Mouse (Mus musculus): ENCODE measurements around the gene Kdm2b. TPM values are rescaled to one million over a fixed set of nuclear protein-coding genes. Genes with fewer than 3 reads are reported as not detected.

The Kdm2b gene
- total and polyA plus RNA-seq, 2 experiments from 2014 or later: 78.6 to 110 TPM

DNA sequence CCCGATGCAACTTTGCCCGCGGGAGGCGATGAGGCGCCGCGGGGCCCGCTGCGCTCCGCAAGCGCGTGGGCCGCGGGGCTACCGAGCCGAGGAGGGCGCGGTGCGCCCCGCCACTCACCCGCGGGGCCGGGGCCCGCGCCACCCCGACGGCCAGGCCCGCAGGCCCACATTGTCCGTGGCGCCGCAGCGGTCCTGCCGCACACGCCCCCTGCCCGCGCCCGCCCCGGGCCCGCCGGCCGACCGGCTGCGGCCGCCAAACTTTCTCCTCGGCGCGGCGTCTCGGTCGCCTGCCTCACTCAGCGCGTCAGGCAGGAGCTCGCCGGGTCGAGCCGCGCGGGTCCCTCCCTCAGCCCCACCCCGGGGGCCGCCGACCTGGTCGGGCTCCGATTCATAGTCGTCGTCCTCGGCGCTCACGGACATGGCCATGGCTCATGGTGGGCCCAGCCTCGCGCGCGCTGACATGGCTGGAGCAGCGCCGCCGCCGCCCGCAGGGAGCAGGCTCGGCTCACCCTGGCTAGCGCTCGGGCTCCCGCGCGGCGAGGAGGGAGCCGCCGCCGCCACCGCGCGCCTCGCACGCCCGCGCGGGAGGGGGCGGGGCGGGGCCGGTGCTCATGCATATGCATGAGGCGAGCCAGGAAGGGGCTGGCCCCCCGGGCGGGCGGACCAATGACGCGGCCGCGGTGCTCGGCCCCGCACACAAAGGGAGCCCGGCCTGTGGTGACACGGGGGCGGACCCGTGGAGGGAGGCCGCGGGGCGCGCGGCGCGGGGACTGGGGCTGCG is 89.7 kb downstream of the Kdm2b start:
- Histone ChIP-seq H3K4me2 (ENCODE audit: low read depth, low read length, poor library complexity, severe bottlenecking) (peak overlapping the region; percentile 71), H3K27ac (ENCODE audit: low read depth, low read length) (peak overlapping the region; percentile 96), H3K36me3 (ENCODE audit: insufficient read depth, low read length) (no peaks in the 10 kb centered on the region), H3K27me3 (ENCODE audit: insufficient read depth, low read length) (no peaks in the 10 kb centered on the region), H3K4me3 (ENCODE audit: low read depth, low read length) (peak overlapping the region; percentile 87), H3K9ac (replicated peaks; ENCODE audit: low read length, poor library complexity, severe bottlenecking) (peak overlapping the region; percentile 88), H3K9me3 (ENCODE audit: low read length) (no peaks in the 10 kb centered on the region), H3K4me1 (ENCODE audit: insufficient read depth, low read length) (peaks cover 7% of the 10 kb centered on the region; the same call in 1 of the 2 replicates)
- TF ChIP-seq CTCF (IDR thresholded peaks at IDR 0.05): peak; percentile 29; the same call in 1 of the 2 replicates
- DNase-seq (ENCODE audit: low spot score) (peak; percentile 95), ATAC-seq (ENCODE audit: low FRiP score) (peak; percentile 96)
- WGBS: under 1% methylated on average over 36 of the region's 120 CpGs

DNA sequence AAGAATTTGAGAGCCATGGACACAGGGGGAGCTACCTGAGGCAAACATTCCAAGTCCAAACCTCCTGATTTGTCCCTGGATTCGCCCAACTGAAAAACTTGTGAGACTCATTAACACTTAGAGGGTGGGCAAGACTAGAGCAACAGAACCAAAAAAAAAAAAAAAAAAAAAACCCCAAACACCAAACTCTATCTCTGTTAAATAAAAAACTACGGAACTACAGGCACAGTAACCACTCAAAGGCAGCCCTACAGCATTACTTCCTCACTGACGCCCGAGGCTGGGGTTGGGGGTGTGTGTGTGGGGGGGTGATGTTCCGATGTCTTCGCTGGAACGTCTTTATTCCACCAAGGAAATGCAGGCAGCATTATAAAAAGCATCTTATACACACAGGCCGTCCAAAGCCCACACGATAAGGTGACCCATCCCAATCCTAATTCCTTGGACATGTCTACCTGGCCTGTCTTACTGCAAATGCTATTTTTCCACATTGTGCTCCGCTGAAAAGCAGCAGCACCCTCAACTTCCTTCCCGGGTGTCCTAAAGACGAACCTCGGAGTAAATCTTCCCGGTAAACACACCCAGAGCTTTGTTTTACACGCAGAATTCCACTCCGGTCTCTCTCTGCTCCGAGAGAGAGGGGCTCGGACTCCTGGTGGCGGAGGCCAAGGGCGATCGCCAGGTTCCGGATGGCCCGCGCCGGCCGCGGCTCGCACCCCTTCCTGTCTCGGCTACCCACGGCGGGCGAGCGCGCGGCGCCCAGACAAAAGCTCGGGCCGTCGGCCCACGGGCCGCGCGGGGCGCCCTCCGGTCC is 90.5 kb downstream of the Kdm2b start:
- no peak for TF ChIP-seq CTCF (IDR thresholded peaks at IDR 0.05)
- Histone ChIP-seq H3K27ac (ENCODE audit: low read depth, low read length) (peak overlapping the region; percentile 96), H3K9me3 (ENCODE audit: low read length) (no peaks in the 10 kb centered on the region), H3K4me3 (ENCODE audit: low read depth, low read length) (peak overlapping the region; percentile 87), H3K9ac (replicated peaks; ENCODE audit: low read length, poor library complexity, severe bottlenecking) (peak overlapping the region; percentile 88), H3K4me2 (ENCODE audit: low read depth, low read length, poor library complexity, severe bottlenecking) (peak overlapping the region; percentile 71), H3K4me1 (ENCODE audit: insufficient read depth, low read length) (peaks cover 7% of the 10 kb centered on the region; the same call in 1 of the 2 replicates), H3K36me3 (ENCODE audit: insufficient read depth, low read length) (no peaks in the 10 kb centered on the region), H3K27me3 (ENCODE audit: insufficient read depth, low read length) (no peaks in the 10 kb centered on the region)
- DNase-seq (ENCODE audit: low spot score) (peak; percentile 9), ATAC-seq (ENCODE audit: low FRiP score) (no peak)
- WGBS: 2% methylated on average over 43 of the region's 45 CpGs

DNA sequence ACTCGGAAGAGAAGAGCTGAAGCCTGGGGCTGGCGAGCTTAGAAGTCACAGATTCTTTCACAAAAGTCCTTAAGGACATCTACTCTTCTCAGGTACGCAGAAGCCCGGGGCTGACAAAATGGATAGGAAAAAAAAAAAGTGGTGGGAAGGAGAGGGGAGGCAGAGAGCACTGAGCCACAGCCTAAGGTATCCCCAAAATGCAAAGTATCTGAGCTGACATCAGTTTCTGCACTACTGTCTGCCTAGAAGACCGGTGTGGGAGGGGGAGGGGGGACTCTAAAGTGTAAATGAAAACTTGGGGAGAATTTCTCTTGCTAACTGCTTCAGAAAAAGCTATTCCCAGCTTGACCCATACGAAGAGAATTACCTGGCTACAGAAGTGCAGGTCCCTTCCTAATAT is 91.5 kb downstream of the Kdm2b start:
- Histone ChIP-seq H3K9ac (replicated peaks; ENCODE audit: low read length, poor library complexity, severe bottlenecking) (no peak overlapping the region), H3K4me2 (ENCODE audit: low read depth, low read length, poor library complexity, severe bottlenecking) (peak overlapping the region; percentile 71), H3K36me3 (ENCODE audit: insufficient read depth, low read length) (no peaks in the 10 kb centered on the region), H3K4me3 (ENCODE audit: low read depth, low read length) (peak overlapping the region; percentile 87; the same call in 1 of the 2 replicates), H3K27ac (ENCODE audit: low read depth, low read length) (no peak overlapping the region), H3K4me1 (ENCODE audit: insufficient read depth, low read length) (peaks cover 7% of the 10 kb centered on the region; the same call in 1 of the 2 replicates), H3K9me3 (ENCODE audit: low read length) (no peaks in the 10 kb centered on the region), H3K27me3 (ENCODE audit: insufficient read depth, low read length) (no peaks in the 10 kb centered on the region)
- no peak for TF ChIP-seq CTCF (IDR thresholded peaks at IDR 0.05)
- WGBS: 85% methylated on average over 6 of the region's 6 CpGs
- ATAC-seq (ENCODE audit: low FRiP score): no peak
- no peak for DNase-seq (ENCODE audit: low spot score)

DNA sequence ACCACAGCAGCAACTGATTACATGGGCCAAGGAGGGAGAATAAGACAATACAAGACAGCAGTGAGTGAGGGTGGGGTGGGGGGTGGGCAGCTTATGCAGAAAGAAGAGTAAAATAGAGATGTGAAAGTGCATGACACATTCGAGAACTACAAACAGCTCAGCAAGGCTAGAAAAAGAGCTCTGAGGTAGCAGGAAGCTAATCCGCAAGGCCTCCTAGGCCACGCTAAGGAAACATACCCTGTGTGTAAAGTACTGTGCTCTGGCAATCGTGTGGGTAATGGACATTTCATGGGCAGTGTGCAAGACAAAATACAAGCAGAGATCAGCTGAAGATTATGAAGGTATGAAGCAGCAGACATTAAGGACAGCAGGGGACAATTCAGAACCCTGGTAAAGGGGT is 94.8 kb downstream of the Kdm2b start:
- Histone ChIP-seq H3K27ac (ENCODE audit: low read depth, low read length) (no peak overlapping the region), H3K4me1 (ENCODE audit: insufficient read depth, low read length) (peaks cover 7% of the 10 kb centered on the region; the same call in 1 of the 2 replicates), H3K36me3 (ENCODE audit: insufficient read depth, low read length) (no peaks in the 10 kb centered on the region), H3K27me3 (ENCODE audit: insufficient read depth, low read length) (no peaks in the 10 kb centered on the region), H3K4me3 (ENCODE audit: low read depth, low read length) (no peak overlapping the region), H3K9ac (replicated peaks; ENCODE audit: low read length, poor library complexity, severe bottlenecking) (no peak overlapping the region), H3K4me2 (ENCODE audit: low read depth, low read length, poor library complexity, severe bottlenecking) (no peak overlapping the region), H3K9me3 (ENCODE audit: low read length) (no peaks in the 10 kb centered on the region)
- 52% methylated on average over 4 of the region's 4 CpGs for WGBS
- no peak for TF ChIP-seq CTCF (IDR thresholded peaks at IDR 0.05)
- ATAC-seq (ENCODE audit: low FRiP score) (no peak), DNase-seq (ENCODE audit: low spot score) (no peak)

DNA sequence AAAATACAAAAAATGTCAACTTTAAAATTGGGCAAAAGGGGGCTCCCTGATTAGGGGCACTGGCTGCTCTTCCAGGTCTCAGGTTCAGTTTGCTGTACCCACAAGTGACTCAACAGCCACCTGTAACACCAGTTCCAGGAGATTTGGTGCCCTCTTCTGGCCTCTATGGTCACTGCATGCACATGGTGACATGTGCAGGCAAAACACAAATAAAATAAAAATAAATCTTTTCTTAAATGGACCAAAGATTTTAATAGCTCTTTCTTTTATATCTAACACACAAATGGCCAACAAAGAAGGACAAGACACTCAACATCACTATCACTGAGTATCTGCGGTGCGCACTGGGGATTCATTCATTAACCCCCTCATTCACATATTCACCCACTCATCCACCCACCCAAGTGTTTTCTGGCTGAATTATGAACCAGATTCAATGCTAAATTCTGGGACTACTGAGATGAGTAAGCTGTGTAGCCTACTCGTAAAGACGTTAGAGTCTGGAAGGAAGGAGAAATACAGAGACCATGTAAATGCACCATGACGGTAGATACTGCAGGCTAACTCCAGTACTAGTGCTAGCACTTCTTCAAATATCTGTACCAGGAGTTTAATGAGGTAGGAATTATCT is 95.5 kb downstream of the Kdm2b start:
- ATAC-seq (ENCODE audit: low FRiP score): no peak
- WGBS: 88% methylated on average over 5 of the region's 5 CpGs
- H3K27me3 ChIP-seq (ENCODE audit: insufficient read depth, low read length): no peaks in the 10 kb centered on the region

More for the DNA sequence above, 95.5 kb downstream of the Kdm2b start:
- DNase-seq (ENCODE audit: low spot score): peak; percentile 57
- no peak overlapping the region for H3K4me2 ChIP-seq (ENCODE audit: low read depth, low read length, poor library complexity, severe bottlenecking)
- no peak overlapping the region for H3K9ac ChIP-seq (replicated peaks; ENCODE audit: low read length, poor library complexity, severe bottlenecking)
- no peaks in the 10 kb centered on the region for H3K9me3 ChIP-seq (ENCODE audit: low read length)
- H3K27ac ChIP-seq (ENCODE audit: low read depth, low read length): no peak overlapping the region
- no peaks in the 10 kb centered on the region for H3K36me3 ChIP-seq (ENCODE audit: insufficient read depth, low read length)
- peaks cover 7% of the 10 kb centered on the region; the same call in 1 of the 2 replicates for H3K4me1 ChIP-seq (ENCODE audit: insufficient read depth, low read length)
- H3K4me3 ChIP-seq (ENCODE audit: low read depth, low read length): no peak overlapping the region
- peak; percentile 80 for TF ChIP-seq CTCF (IDR thresholded peaks at IDR 0.05)

Data from midbrain, postnatal 0 days (tissue).